Mouse (Mus musculus) left cerebral cortex, postnatal 10 days (tissue): ENCODE measurements at regions not wholly inside any gene's neighbourhood (a gene's known extent, or its start where the extent isn't known, plus 50 kb on each side); places are given as distances from the start of the nearest gene placed in this dataset.

ENCODE experiments used
- DNase-seq, 2 experiments: peaks; one replicate each; pipeline ENCODE4 v3.0.0; 2021 to 2022; ENCODE audit warnings: low spot score in 2 of 2, mixed read lengths in 1 of 2; ENCODE audit errors: extremely low spot score in 1 of 2
- intact Hi-C: fragments of 180-260 bp; cut with DNase I; formaldehyde crosslinking; loops from one replicate; pipeline ENCODE4 v1.15.1; 2025

- intact Hi-C loops = no loop called here
- no peak for DNase-seq
These were observed 154.9 kb upstream of the Gm34302 start for GRCm38 (mm10) chr3:63638572-63638971.

GRCm38 (mm10) chr3:63637913-63638312 lies 154.2 kb upstream of the Gm34302 start:
- intact Hi-C loops = no loop called here
- DNase-seq = no peak

- intact Hi-C loops = no loop called here
- no peak for DNase-seq
These were observed 144.0 kb upstream of the Gm34302 start for GRCm38 (mm10) chr3:63627724-63628123.

GRCm38 (mm10) chr3:63616127-63616526 lies 132.4 kb upstream of the Gm34302 start:
- intact Hi-C loops = no loop called here
- DNase-seq = no peak

GRCm38 (mm10) chr3:63613652-63614051 lies 130.0 kb upstream of the Gm34302 start:
- intact Hi-C loops = no loop called here
- DNase-seq = peak in 1 of 2 experiments; percentile 12

- intact Hi-C loops = no loop called here
- DNase-seq = no peak
These were observed 129.2 kb upstream of the Gm34302 start for GRCm38 (mm10) chr3:63612767-63613363.

- intact Hi-C loops = no loop called here
- DNase-seq = no peak
These were observed 126.6 kb upstream of the Gm34302 start for GRCm38 (mm10) chr3:63610113-63610919.

GRCm38 (mm10) chr3:63609454-63610112 lies 125.9 kb upstream of the Gm34302 start:
- intact Hi-C loops = no loop called here
- no peak for DNase-seq

- intact Hi-C loops = no loop called here
- no peak for DNase-seq
These were observed 99.3 kb upstream of the Gm34302 start for GRCm38 (mm10) chr3:63582717-63583696.

GRCm38 (mm10) chr3:63582180-63582579 lies 98.5 kb upstream of the Gm34302 start:
- intact Hi-C loops = no loop called here
- DNase-seq = no peak

- intact Hi-C loops = loop anchor here (5.0 kb wide), 1 partner anchor 297 kb away; no protein-coding TSS in a partner anchor
- peak; percentile 67 to 81 for DNase-seq
These were observed 87.1 kb upstream of the Gm34302 start for GRCm38 (mm10) chr3:63570607-63571353.

GRCm38 (mm10) chr3:63570082-63570481 lies 86.4 kb upstream of the Gm34302 start:
- intact Hi-C loops = loop anchor here (5.0 kb wide), 1 partner anchor 297 kb away; no protein-coding TSS in a partner anchor
- DNase-seq = no peak

GRCm38 (mm10) chr3:63569004-63569596 lies 85.4 kb upstream of the Gm34302 start:
- no peak for DNase-seq
- intact Hi-C loops = no loop called here

GRCm38 (mm10) chr3:63567726-63568125 lies 84.0 kb upstream of the Gm34302 start:
- intact Hi-C loops = no loop called here

GRCm38 (mm10) chr3:63563057-63563456 lies 79.4 kb upstream of the Gm34302 start:
- intact Hi-C loops = no loop called here
- DNase-seq = no peak

More at GRCm38 (mm10) chr3:63567726-63568125, 84.0 kb upstream of the Gm34302 start:
- no peak for DNase-seq

GRCm38 (mm10) chr3:63562532-63562931 lies 78.9 kb upstream of the Gm34302 start:
- intact Hi-C loops = no loop called here
- DNase-seq = no peak

- no peak for DNase-seq
- intact Hi-C loops = no loop called here
These were observed 77.1 kb upstream of the Gm34302 start for GRCm38 (mm10) chr3:63560745-63561151.

GRCm38 (mm10) chr3:63556741-63557140 lies 73.1 kb upstream of the Gm34302 start:
- intact Hi-C loops = no loop called here
- DNase-seq = no peak
